In genomic region chr1:24378125-24378821, GRCm38 (mm10) we compare ENCODE assay signal across 8 mouse cellular contexts.
DNase-seq lines count a peak whose midpoint lies in the region; ATAC-seq and TF ChIP-seq lines count a peak whose summit lies in the region.

No protein-coding gene starts in this region.

- ATAC-seq in midbrain, postnatal 0 days (ENCODE audit: low FRiP score) = no peak
- no peak for ATAC-seq in erythroblast, adult 5-6 weeks (replicated peaks; ENCODE audit: low FRiP score, poor library complexity, severe bottlenecking)

- no peak overlapping the region for H3K4me2 ChIP-seq in midbrain, postnatal 0 days (ENCODE audit: low read depth, low read length, poor library complexity, severe bottlenecking)

- intact Hi-C loops in gastrocnemius, adult 2 months (cut with DNase I) = loop anchor here (2.0 kb wide), 1 partner anchor 255 kb away; no protein-coding TSS in a partner anchor
- intact Hi-C loops in left cerebral cortex, adult 2 months (cut with DNase I) = loop anchor here (1.0 to 2.0 kb wide), 2 partner anchors 208 to 255 kb away; no protein-coding TSS in a partner anchor

- no peaks in the 10 kb centered on the region for H3K4me1 ChIP-seq in midbrain, postnatal 0 days (ENCODE audit: insufficient read depth, low read length)

- no peaks in the 10 kb centered on the region for H3K36me3 ChIP-seq in midbrain, postnatal 0 days (ENCODE audit: insufficient read depth, low read length)

- WGBS in midbrain, postnatal 0 days = 43% methylated on average over 8 of the region's 8 CpGs

- no peak overlapping the region for H3K27ac ChIP-seq in gastrocnemius, adult 2 months
- H3K27ac ChIP-seq in left cerebral cortex, adult 2 months = no peak overlapping the region
- no peak overlapping the region for H3K27ac ChIP-seq in midbrain, postnatal 0 days (ENCODE audit: low read depth, low read length)

- TF ChIP-seq CTCF in gastrocnemius, adult 2 months (IDR thresholded peaks at IDR 0.05) = peak; percentile 62
- peak; percentile 56 for TF ChIP-seq CTCF in left cerebral cortex, adult 2 months (IDR thresholded peaks at IDR 0.05)
- TF ChIP-seq CTCF in midbrain, postnatal 0 days (IDR thresholded peaks at IDR 0.05) = peak; percentile 80

- DNase-seq in gastrocnemius, adult 2 months = peak; percentile 48
- no peak for DNase-seq in gastrocnemius, postnatal 25 days
- DNase-seq in A20 (ENCODE audit: low read depth, low spot score) = peak; percentile 29
- DNase-seq in cerebellum, adult 9-10 months = peak; percentile 57
- DNase-seq in heart, postnatal 4 days = peak; percentile 56
- peak; percentile 45 to 53 for DNase-seq in left cerebral cortex, adult 2 months (ENCODE audit: extremely low spot score in 1 of 2, low spot score in 2 of 2)
- peak; percentile 79 for DNase-seq in midbrain, postnatal 0 days (ENCODE audit: low spot score)

- H3K9ac ChIP-seq in midbrain, postnatal 0 days (replicated peaks; ENCODE audit: low read length, poor library complexity, severe bottlenecking) = no peak overlapping the region

- H3K27me3 ChIP-seq in midbrain, postnatal 0 days (ENCODE audit: insufficient read depth, low read length) = no peaks in the 10 kb centered on the region

- no peak overlapping the region for H3K4me3 ChIP-seq in gastrocnemius, adult 2 months
- no peak overlapping the region for H3K4me3 ChIP-seq in left cerebral cortex, adult 2 months
- H3K4me3 ChIP-seq in midbrain, postnatal 0 days (ENCODE audit: low read depth, low read length) = no peak overlapping the region

- no peaks in the 10 kb centered on the region for H3K9me3 ChIP-seq in midbrain, postnatal 0 days (ENCODE audit: low read length)
